Mouse (Mus musculus) thymus, adult 18-20 months (tissue): ENCODE results near the gene Itgb3bp.

ENCODE experiments used
- DNase-seq, 2 experiments: peaks; one replicate each; pipeline ENCODE4 v3.0.0; 2022; ENCODE audit warnings: mixed read lengths in 2 of 2

Itgb3bp gene

GRCm38 (mm10) chr4:99717905-99718304, 211.7 kb downstream of the Itgb3bp start:
- no peak for DNase-seq

DNA sequence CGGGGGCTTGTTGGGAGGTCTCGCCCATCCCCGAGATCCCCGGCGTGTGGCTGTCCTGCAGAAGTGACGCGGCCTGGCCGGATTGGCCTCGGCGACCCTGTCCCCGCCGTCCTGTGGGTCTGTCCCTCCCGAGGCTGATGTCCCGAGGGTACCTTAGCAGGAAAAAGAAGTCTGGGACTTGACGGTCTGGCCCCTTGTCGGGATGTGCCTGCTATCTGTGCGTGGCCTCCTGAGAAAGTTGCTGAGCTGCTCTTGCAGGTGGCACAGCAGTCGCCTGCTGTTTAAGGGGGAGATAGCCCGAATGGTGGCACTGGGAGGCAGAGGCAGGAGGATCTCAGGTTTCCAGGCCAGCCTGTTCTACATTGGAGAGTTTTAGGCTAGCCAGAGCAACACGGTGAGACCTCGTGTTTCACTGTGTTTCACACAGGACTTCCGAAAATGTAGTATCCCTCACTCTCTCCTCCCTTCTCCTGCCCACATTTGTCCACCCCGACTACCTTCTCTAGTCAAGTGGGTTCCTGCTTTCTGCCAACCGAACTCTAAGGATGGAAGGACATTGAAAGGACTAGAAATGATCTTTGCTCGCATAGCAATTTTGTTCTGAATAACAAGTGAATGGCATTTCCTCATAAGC, 213.7 kb downstream of the Itgb3bp start:
- DNase-seq, result no peak
